Mouse (Mus musculus): ENCODE data around the gene Heg1.

Heg1 gene

GRCm38 (mm10) chr16:33708585-33709397 is 24.6 kb downstream of the Heg1 start:
- no peak for DNase-seq

GRCm38 (mm10) chr16:33714271-33714670 is 30.1 kb downstream of the Heg1 start:
- peak; percentile 85 to 91 for DNase-seq

- DNase-seq, result no peak
Measured at GRCm38 (mm10) chr16:33723241-33723640, 39.1 kb downstream of the Heg1 start.

- DNase-seq, result no peak
Measured at GRCm38 (mm10) chr16:33723983-33724382, 39.8 kb downstream of the Heg1 start.

GRCm38 (mm10) chr16:33726261-33726660 is 42.1 kb downstream of the Heg1 start:
- no peak for DNase-seq

GRCm38 (mm10) chr16:33726892-33727291 is 42.7 kb downstream of the Heg1 start:
- no peak for DNase-seq

- DNase-seq, result no peak
Measured at GRCm38 (mm10) chr16:33728427-33728826, 44.3 kb downstream of the Heg1 start.

- DNase-seq, result no peak
Measured at GRCm38 (mm10) chr16:33731291-33731690, 47.1 kb downstream of the Heg1 start.

GRCm38 (mm10) chr16:33732237-33732749 is 48.1 kb downstream of the Heg1 start:
- DNase-seq, result no peak

- no peak for DNase-seq
Measured at GRCm38 (mm10) chr16:33732846-33733580, 48.8 kb downstream of the Heg1 start.

GRCm38 (mm10) chr16:33733864-33734263 is 49.7 kb downstream of the Heg1 start:
- DNase-seq, result no peak

GRCm38 (mm10) chr16:33734545-33734944 is 50.4 kb downstream of the Heg1 start:
- DNase-seq, result no peak

- no peak for DNase-seq
Measured at GRCm38 (mm10) chr16:33735238-33735637, 51.1 kb downstream of the Heg1 start.

- DNase-seq, result no peak
Measured at GRCm38 (mm10) chr16:33735791-33736190, 51.6 kb downstream of the Heg1 start.

GRCm38 (mm10) chr16:33736746-33737145 is 52.6 kb downstream of the Heg1 start:
- no peak for DNase-seq

GRCm38 (mm10) chr16:33738949-33739719 is 55.0 kb downstream of the Heg1 start:
- no peak for DNase-seq

- peak; percentile 62 to 68 for DNase-seq
Measured at GRCm38 (mm10) chr16:33739802-33740201, 55.6 kb downstream of the Heg1 start.

- DNase-seq, result no peak
Measured at GRCm38 (mm10) chr16:33740416-33740815, 56.2 kb downstream of the Heg1 start.

GRCm38 (mm10) chr16:33741795-33742194 is 57.6 kb downstream of the Heg1 start:
- DNase-seq, result no peak

GRCm38 (mm10) chr16:33742233-33742632 is 58.1 kb downstream of the Heg1 start:
- no peak for DNase-seq

GRCm38 (mm10) chr16:33744622-33745419 is 60.7 kb downstream of the Heg1 start:
- DNase-seq, result peak in 1 of 2 experiments; percentile 41

- no peak for DNase-seq
Measured at GRCm38 (mm10) chr16:33745457-33745856, 61.3 kb downstream of the Heg1 start.

Measured in lung, postnatal 4 days (tissue).